Mouse (Mus musculus) 3T3-L1 (cell line): ENCODE measurements at regions not wholly inside any gene's neighbourhood (a gene's known extent, or its start where the extent isn't known, plus 50 kb on each side); places are given as distances from the start of the nearest gene placed in this dataset.

Experiments used
- DNase-seq: peaks from one replicate; pipeline ENCODE4 v3.0.0-alpha.2; 2015; ENCODE audit warnings: low read depth, low spot score

- no peak for DNase-seq
Measured at GRCm38 (mm10) chr6:50968546-50968945, 314.3 kb upstream of the Npvf start.

GRCm38 (mm10) chr6:50969341-50969740 is 315.1 kb upstream of the Npvf start:
- DNase-seq: no peak

DNA sequence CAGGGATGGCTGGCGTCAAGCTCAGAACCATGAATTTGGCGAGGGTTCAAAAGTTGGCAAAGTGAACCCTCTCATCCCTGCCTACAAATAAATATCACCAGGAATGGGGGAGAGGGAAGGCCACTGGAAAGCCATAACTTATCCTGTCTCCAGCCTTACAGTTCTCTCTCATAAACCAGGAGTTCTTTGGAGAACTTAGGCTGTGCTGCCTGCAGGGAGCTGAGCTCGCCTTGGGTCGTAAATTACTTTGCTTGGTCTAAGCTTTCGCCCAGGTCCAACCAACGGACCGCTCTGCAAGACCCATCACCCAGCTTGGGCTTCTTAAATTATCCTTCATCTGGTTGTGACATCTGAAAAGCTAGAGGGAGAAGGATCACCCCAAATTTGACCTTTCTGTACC is 315.8 kb upstream of the Npvf start:
- no peak for DNase-seq

DNA sequence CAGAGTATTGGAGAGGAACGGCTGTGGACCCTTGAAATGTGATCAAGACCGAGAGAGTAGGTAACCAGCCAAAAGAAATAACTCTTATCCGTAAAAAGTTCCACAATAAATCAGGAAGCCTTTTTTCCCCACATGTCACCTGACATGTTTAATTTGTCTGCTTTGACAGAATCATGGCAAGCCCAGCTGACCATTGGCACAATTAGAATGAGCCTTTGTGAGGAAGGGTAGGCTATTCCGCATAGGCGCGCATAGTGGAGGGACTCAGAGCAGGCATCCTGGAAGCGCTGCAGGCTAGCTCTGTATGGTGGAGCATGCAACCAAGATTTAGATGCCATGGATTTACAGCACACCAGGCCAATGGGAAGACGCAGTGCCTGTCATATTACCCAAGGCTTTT is 316.5 kb upstream of the Npvf start:
- DNase-seq: no peak

DNA sequence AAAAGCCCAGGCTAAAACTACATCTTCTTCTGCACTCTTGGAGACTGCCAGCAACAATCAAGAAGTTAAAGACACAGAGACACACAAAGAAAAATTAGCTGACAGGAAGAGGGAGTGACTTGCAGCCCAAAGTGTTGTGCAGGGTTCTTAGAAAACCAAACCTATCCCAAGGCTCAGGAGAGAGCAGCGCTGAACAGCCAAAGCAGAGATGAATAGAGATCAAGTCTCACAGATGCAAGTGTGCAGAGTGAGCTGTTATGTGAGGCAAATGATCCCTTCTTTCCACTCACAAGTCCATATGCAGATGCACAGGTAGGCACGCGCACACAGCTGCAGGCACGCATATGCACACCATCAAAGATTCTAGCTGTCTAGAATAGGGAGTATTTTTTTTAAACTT is 318.0 kb upstream of the Npvf start:
- no peak for DNase-seq

- DNase-seq: no peak
Measured at GRCm38 (mm10) chr6:50973231-50973654, 319.0 kb upstream of the Npvf start.

DNA sequence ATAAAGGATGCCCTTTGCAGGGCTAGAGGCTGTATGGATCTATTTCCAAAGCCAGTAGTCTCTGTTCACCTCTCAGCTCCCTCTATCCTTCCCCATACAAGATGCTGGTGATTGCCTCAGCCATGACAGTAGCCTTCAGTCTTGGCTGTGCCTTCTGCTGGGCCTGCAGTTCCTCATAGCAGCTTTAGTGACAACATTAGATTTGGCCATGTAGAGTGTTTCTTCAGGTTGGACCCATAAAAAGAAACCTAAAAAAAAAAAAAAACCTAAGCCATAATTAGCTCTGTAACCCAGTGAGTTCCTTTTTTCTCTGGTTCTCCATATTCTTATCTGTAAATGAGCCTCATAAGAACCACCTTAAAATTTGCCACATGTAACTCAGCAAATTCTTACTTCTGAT is 319.6 kb upstream of the Npvf start:
- DNase-seq: no peak

DNA sequence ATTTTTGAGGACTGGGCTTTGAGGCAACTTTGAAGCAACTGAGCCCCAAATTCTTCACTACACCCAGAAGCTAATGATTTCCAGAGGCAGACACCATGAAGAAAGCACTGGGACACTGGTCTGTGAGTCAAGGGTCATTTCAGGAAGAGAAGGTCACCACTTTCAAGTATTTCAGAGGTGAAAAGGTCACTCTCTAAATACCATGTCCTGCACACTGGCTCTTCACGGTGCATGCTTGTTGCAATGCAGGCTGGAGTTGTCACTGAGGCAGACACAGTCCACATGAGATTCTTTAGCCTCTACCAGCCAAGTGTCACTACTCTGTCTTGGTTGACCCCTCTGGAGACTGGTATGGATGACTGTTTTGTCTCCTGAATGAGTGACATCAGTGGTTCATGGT is 320.7 kb upstream of the Npvf start:
- DNase-seq: no peak

GRCm38 (mm10) chr6:50976973-50977372 is 322.7 kb upstream of the Npvf start:
- peak; percentile 37 for DNase-seq

GRCm38 (mm10) chr6:50977381-50977780 is 323.1 kb upstream of the Npvf start:
- DNase-seq: no peak

- DNase-seq: no peak
Measured at GRCm38 (mm10) chr6:50978016-50978415, 323.8 kb upstream of the Npvf start.

DNA sequence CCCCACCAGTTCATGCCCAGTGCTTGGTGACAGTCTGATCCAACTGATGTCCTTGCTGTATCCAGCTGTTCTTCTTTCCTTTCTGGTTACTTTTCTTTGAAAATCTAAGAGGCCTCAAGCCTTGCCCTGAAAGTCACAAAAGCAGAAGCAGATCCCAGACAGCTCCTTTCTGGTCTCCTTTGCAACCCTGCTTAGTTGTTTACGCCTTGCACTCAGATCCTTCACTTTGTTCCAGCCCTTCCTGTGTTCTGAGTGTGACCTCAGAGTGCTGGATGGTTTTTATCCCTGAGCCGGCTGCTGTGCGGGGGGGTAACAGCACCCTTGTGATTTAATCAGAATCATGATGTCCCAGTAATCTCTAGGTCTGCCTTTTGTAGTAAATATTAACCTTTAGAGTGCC is 324.3 kb upstream of the Npvf start:
- no peak for DNase-seq

DNA sequence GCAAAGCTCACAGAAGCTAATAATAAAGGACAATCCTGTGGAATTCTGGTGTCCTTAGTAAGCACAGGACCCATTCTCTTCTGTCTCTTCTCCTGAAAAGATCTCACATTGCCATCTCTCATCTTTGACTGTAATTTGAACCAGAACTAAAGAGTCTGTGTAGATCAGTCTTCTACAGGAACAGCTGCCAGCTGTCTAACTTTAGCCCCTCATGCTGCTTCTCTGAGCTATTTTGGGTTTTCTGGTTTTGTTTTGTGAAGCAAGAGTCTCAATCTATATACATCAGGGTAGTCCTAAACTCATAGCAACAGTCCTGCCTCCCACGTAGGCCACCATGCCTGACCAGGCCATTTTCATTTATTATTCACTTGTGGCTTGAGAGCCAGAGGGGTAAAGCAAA is 325.5 kb upstream of the Npvf start:
- DNase-seq: peak; percentile 39

GRCm38 (mm10) chr6:50980311-50980710 is 326.1 kb upstream of the Npvf start:
- peak; percentile 75 for DNase-seq

- no peak for DNase-seq
Measured at GRCm38 (mm10) chr6:50981702-50982309, 327.6 kb upstream of the Npvf start.

DNA sequence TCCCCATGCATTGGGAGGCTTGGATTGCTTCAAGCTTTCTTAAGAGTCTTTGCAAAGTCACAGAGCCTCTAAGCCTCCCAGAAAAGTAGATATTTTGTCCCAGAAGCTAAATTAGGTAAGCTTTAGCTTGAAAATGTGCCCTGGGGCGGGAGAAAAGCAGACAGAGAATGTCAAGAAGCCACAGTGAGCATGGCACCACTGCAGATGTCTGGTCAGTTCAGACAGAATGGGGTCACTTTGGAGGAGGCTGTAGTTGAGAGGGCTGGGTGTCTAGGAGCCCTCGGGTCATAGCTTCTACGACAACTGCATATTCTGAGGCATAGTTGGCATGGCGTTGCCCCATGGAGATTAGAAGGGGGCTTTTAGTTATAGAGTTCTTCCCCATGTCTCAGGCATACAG is 328.6 kb upstream of the Npvf start:
- DNase-seq: peak; percentile 51

DNA sequence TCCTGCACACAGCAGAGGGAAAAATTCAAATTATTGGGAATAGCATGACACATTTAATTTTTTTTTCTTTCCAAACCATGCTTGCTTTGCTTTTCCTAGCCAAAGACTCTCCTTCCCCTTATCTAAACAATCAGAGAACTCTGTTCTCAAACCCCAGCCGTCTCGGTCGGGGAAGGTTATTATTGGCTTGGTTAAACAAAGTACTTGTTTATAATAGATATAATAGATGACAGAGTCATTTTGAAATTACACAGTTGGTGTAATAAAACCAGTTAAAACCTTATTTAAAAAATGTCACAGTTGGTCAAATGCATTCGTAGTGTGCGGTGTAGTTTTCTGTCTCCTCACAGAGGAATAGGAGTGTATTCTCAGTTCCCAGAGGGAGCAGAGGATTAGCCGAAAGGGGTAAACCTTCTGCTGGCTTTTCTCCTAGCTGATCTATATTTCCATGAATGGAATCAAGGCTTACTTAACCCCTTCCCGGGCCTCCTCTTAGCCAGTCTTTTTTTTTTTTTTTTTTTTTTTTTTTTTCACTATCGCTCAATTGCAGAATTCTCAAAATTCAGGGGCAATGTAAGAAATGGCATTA is 329.4 kb upstream of the Npvf start:
- DNase-seq: no peak

DNA sequence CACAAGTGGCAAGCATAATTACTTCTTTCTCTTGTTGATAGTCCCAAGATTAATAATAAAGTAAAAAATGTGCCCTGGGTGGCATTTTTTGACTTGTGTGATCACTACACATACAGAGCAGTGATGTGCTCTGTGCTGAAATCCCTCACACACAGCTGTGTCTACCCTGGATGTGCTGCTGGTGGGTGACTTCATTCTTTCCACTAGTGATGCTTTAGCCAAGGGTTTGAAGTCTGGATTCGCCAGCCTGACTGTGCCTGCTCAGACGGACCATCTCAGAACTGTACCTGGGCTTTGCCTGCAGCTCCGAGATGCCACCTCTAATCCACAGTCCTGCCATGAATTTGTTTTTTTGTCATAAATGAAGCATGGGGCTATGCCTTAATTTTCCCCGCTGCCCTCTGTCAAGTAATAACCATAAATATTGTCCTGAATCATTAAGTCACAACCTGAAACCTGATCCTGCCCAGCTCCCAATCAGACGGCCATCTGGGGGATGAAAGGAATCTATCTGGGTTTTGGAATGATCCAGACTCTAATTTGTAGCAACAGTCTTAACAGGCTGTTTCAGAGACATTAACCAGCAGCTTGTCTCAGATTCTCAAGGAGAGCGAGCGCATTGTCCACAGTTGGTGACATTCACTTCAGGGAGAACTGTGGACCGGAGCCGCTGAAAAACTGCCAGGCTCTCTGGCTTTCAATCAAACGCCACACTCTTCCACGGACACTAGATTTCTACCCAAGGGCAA is 330.1 kb upstream of the Npvf start:
- DNase-seq: no peak

DNA sequence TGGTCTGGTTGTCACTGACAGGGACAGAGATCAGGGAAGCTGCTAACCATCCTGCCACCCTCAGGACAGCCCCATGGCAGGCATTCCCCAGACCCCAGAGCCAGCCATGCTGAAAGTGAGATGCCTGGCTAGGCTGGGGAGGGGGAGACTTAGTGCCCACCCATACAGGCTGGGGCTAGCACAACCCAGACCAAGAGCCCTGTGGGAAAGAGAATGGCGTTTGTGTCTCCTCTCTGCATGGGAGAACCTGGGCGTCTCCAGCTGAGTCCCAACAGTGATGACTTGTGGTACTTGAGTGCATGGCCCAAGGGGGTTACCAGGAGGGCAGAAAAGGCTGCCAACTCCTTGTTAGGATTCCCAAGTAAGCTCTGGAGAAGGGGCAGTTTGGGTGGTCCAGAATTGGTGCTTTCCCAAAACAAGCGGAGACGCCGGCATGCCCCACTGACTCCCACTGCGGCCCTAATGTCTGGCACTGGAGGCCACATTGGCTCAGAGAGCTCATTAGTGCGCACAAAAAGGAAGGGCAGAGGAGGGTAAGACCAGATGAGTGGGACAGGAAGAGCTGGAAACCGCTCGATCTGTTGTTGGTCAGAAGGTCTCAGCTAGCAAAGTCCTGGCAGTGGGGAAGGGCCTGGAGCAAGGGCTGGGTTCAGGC is 332.2 kb upstream of the Npvf start:
- no peak for DNase-seq

- no peak for DNase-seq
Measured at GRCm38 (mm10) chr6:50988561-50988960, 334.3 kb upstream of the Npvf start.

DNA sequence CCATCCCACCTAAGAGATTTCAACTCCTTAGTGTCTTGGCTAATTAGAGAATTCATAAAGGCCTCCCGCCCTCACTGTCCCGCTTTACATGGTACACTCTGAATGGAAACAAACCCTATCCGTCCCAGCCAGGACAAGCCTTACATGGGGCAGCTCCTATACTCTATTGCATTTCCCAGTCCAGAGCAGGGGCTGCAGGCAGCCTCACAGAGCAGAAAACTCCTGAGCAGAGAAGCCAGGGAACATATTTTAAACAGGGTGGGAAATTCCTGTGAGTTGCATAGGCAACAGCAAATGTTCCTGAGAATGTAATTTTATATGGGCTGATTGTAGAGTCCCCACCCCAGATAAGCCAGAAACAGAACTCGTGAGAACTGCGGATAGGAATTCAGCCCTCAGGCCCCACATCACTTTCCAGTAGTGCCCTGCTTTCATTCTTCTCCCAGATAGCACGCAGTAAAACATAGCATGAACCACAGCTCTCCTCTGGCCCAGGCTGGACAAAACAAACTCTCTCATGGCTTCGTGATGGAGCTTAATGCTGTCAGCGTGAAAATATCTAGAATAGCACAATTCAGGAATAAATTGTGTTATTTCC is 337.4 kb upstream of the Npvf start:
- DNase-seq: no peak

DNA sequence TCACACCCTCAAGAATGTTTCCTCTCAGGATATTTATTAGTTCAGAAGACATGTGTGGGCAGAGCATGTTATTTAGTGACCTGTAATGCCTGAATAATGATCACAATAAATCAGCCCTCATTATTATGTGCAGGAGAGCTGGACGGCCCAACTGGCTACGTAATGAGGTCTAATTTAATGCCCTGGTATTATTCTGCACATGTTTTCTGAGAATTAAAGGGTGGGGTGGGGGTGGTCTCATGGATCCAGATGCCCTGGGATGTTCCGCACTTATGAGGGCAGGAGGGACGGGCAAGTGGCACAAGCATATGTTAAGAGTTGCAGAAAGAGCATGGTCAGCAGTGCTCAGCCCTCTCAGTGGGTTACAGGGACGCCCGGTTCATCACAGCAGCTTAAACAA is 339.7 kb upstream of the Npvf start:
- no peak for DNase-seq
